Mouse (Mus musculus) limb, embryonic 14.5 days (tissue): Measurements from ENCODE around the gene Rarres1. TPM values are rescaled to one million over a fixed set of nuclear protein-coding genes. Genes with fewer than 3 reads are reported as not detected.
A peak's percentile ranks its signal among the peaks of the same experiment; 100 is the strongest.

Experiments
- ATAC-seq: fragments of 200-750 bp; cut with Nextera tagmentation; 2 replicates; pipeline ENCODE4 v1.8.0; 2017; ENCODE audit warnings: low read depth, moderate number of reproducible peaks, moderate TSS enrichment; ENCODE audit not compliant: low FRiP score
- DNase-seq: peaks from one replicate; pipeline ENCODE4 v3.0.0-alpha.2; 2015; ENCODE audit warnings: low spot score
- H3K27ac ChIP-seq: fragments of 300-500 bp; sonication (generic); replicated peaks from 2 replicates; pipeline ENCODE4 v1.5.1; 2014; ENCODE audit warnings: low read depth, mild to moderate bottlenecking, low read length, moderate library complexity, mixed read lengths
- H3K27me3 ChIP-seq: fragments of 300-500 bp; sonication (generic); 2 replicates; pipeline ENCODE4 v1.6.1; 2014; ENCODE audit warnings: low read length, mixed read lengths; ENCODE audit not compliant: control insufficient read depth, insufficient read depth
- H3K36me3 ChIP-seq: fragments of 300-500 bp; sonication (generic); 2 replicates; pipeline ENCODE4 v1.6.1; 2014; ENCODE audit warnings: mild to moderate bottlenecking, low read length, moderate library complexity, mixed read lengths; ENCODE audit not compliant: control insufficient read depth, insufficient read depth
- H3K4me1 ChIP-seq: fragments of 300-500 bp; sonication (generic); 2 replicates; pipeline ENCODE4 v1.6.1; 2014; ENCODE audit warnings: antibody characterized with exemption, low read length, mixed read lengths; ENCODE audit not compliant: control insufficient read depth, insufficient read depth
- H3K4me2 ChIP-seq: fragments of 300-500 bp; sonication (generic); replicated peaks from 2 replicates; pipeline ENCODE4 v1.6.1; 2014; ENCODE audit warnings: low read depth, mild to moderate bottlenecking, low read length, moderate library complexity; ENCODE audit not compliant: severe bottlenecking
- H3K4me3 ChIP-seq: fragments of 300-500 bp; sonication (generic); replicated peaks from 2 replicates; pipeline ENCODE4 v1.5.1; 2014; ENCODE audit warnings: low read length
- H3K9ac ChIP-seq: fragments of 300-500 bp; sonication (generic); 2 replicates; pipeline ENCODE4 v1.6.1; 2014; ENCODE audit warnings: mild to moderate bottlenecking, low read depth, low read length, moderate library complexity; ENCODE audit not compliant: severe bottlenecking
- H3K9me3 ChIP-seq: fragments of 300-500 bp; sonication (generic); 2 replicates; pipeline ENCODE4 v1.6.1; 2016; ENCODE audit warnings: low read length; ENCODE audit not compliant: control insufficient read depth
- POLR2A ChIP-seq: fragments of 200-500 bp; IDR thresholded peaks from 2 replicates; pipeline ENCODE4 v1.8.0; 2012; ENCODE audit warnings: inconsistent platforms, mild to moderate bottlenecking, moderate library complexity, borderline replicate concordance; ENCODE audit not compliant: insufficient read depth, insufficient read length; ENCODE audit errors: extremely low read depth
- WGBS: fragments of 180-500 bp; shearing (Covaris S2); extraction: QIAGEN DNeasy Blood & Tissue Kit; methylation state at CpG from one replicate; pipeline ENCODE4 v1.1.7; 2014; 5-methylcytosine and 5-hydroxymethylcytosine counted together
- polyA plus RNA-seq, 2 experiments: library from polyadenylated mRNA; depleted of rRNA in 1 of 2; stranded (reverse) in 1 of 2; unstranded in 1 of 2; fragments of >200 nt; fragmentation: Nextera tagmentation in 1 of 2; extraction: Ambion mirVana in 1 of 2; gene quantifications; 2 replicates each; pipeline versions ENCODE4 v1.2.1 to v1.2.3; 2012 to 2014

Rarres1 gene
- polyA plus RNA-seq, 2 experiments, result 4.1 to 7.4 TPM

- no peak for ATAC-seq
- H3K27ac ChIP-seq, result no peak overlapping the region
Observed at GRCm38 (mm10) chr3:67520568-67521143, 5.3 kb upstream of the Rarres1 start.

GRCm38 (mm10) chr3:67514801-67515273 lies 486 bp downstream of the Rarres1 start:
- Histone ChIP-seq H3K36me3 (no peaks in the 10 kb centered on the region), H3K4me1 (no peaks in the 10 kb centered on the region), H3K4me3 (peak overlapping the region; percentile 59), H3K27me3 (peaks cover 30% of the 10 kb centered on the region), H3K9me3 (no peaks in the 10 kb centered on the region), H3K9ac (peak overlapping the region; percentile 72), H3K27ac (no peak overlapping the region), H3K4me2 (peak overlapping the region; percentile 100)
- no peak for TF ChIP-seq POLR2A
- WGBS, result 4% methylated on average over 40 of the region's 40 CpGs
- DNase-seq (peak; percentile 15), ATAC-seq (peak; percentile 25; the same call in 1 of the 2 replicates)

More at GRCm38 (mm10) chr3:67520568-67521143, 5.3 kb upstream of the Rarres1 start:
- Histone ChIP-seq H3K36me3 (no peaks in the 10 kb centered on the region), H3K4me1 (peaks cover 4% of the 10 kb centered on the region), H3K9me3 (no peaks in the 10 kb centered on the region), H3K4me3 (no peak overlapping the region), H3K27me3 (peaks cover 18% of the 10 kb centered on the region), H3K4me2 (no peak overlapping the region), H3K9ac (no peak overlapping the region)
- no peak for TF ChIP-seq POLR2A
- 32% methylated on average over 5 of the region's 5 CpGs for WGBS
- DNase-seq, result no peak

- no peak overlapping the region for H3K27ac ChIP-seq
- no peaks in the 10 kb centered on the region for H3K36me3 ChIP-seq
- peaks cover 27% of the 10 kb centered on the region for H3K27me3 ChIP-seq
- peak; percentile 85 for DNase-seq
- no peak for TF ChIP-seq POLR2A
- H3K4me1 ChIP-seq, result no peaks in the 10 kb centered on the region
- no peak overlapping the region for H3K4me3 ChIP-seq
- no peak overlapping the region for H3K9ac ChIP-seq
- no peak overlapping the region for H3K4me2 ChIP-seq
- no peak; the same call in 1 of the 2 replicates for ATAC-seq
- no peaks in the 10 kb centered on the region for H3K9me3 ChIP-seq
- 5% methylated on average over 5 of the region's 5 CpGs for WGBS
Observed at GRCm38 (mm10) chr3:67512807-67513206, 2.5 kb downstream of the Rarres1 start.

GRCm38 (mm10) chr3:67508216-67508892 lies 7.0 kb downstream of the Rarres1 start:
- ATAC-seq (no peak), DNase-seq (no peak)
- H3K27me3 ChIP-seq, result no peaks in the 10 kb centered on the region
- H3K9me3 ChIP-seq, result no peaks in the 10 kb centered on the region
- 66% methylated on average over 10 of the region's 10 CpGs for WGBS
- H3K9ac ChIP-seq, result no peak overlapping the region
- H3K4me2 ChIP-seq, result no peak overlapping the region
- H3K4me1 ChIP-seq, result no peaks in the 10 kb centered on the region
- H3K27ac ChIP-seq, result 0 out of 2 replicates have a peak overlapping the region, but pooled peaks have one; percentile 58
- TF ChIP-seq POLR2A, result no peak
- no peak overlapping the region for H3K4me3 ChIP-seq
- H3K36me3 ChIP-seq, result no peaks in the 10 kb centered on the region

DNA sequence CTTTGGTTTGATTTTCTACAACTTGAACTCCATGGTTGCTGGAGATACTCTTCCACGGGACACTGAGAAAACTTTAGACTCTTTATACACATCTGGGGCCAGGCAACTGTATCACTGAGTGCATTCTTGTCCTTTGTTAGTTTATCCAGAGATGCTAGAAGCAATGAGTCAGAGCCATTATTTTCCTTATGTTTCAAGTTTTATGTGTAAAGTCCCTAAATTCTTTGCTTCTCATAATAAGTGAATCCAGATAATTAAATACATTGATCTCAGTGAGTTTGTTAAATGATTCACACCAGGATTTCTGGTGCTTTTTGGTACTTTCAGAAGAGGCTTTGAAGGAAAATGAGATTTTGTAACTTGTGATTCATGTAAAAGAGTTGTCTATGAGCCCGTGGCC lies 10.0 kb downstream of the Rarres1 start:
- Histone ChIP-seq H3K4me1 (no peaks in the 10 kb centered on the region), H3K27ac (no peak overlapping the region), H3K9ac (no peak overlapping the region), H3K27me3 (no peaks in the 10 kb centered on the region), H3K36me3 (no peaks in the 10 kb centered on the region), H3K9me3 (no peaks in the 10 kb centered on the region), H3K4me3 (no peak overlapping the region), H3K4me2 (no peak overlapping the region)
- 78% methylated on average over 2 of the region's 2 CpGs for WGBS
- DNase-seq, result no peak
- ATAC-seq, result no peak
- no peak for TF ChIP-seq POLR2A
